Mouse (Mus musculus): ENCODE data around the gene Olfr812.
"Not testable (repeated sequence)": the region's sequence is repeated elsewhere in the genome, so short reads cannot be mapped to it uniquely, and the experiment has no call there.

The Olfr812 gene

GRCm38 (mm10) chr10:129845994-129846393 lies at the start of gene Olfr812:
TSS of gene Olfr812 (minus strand) at chr10:129846094.
- no peak for DNase-seq (ENCODE audit: extremely low read depth, low read depth, low spot score)

- DNase-seq (ENCODE audit: extremely low read depth, low read depth, low spot score) = no peak
Observed at GRCm38 (mm10) chr10:129885934-129886333, 40.0 kb upstream of the Olfr812 start.

- DNase-seq (ENCODE audit: extremely low read depth, low read depth, low spot score) = not testable (repeated sequence)
Observed at GRCm38 (mm10) chr10:129885496-129885895, 39.6 kb upstream of the Olfr812 start.

GRCm38 (mm10) chr10:129879751-129880150 lies 33.9 kb upstream of the Olfr812 start, which contains the start of gene Olfr814:
TSS of gene Olfr814 (minus strand) at chr10:129879851.
- DNase-seq (ENCODE audit: extremely low read depth, low read depth, low spot score) = not testable (repeated sequence)

GRCm38 (mm10) chr10:129855067-129855466 lies 9.2 kb upstream of the Olfr812 start, which contains the start of gene Olfr813:
TSS of gene Olfr813 (plus strand) at chr10:129855367.
- no peak for DNase-seq (ENCODE audit: extremely low read depth, low read depth, low spot score)

- no peak for DNase-seq (ENCODE audit: extremely low read depth, low read depth, low spot score)
Observed at GRCm38 (mm10) chr10:129847343-129847742, 1.4 kb upstream of the Olfr812 start.

GRCm38 (mm10) chr10:129804296-129804695 lies 41.6 kb downstream of the Olfr812 start, which contains the start of gene Olfr811:
TSS of gene Olfr811 (minus strand) at chr10:129804396.
- DNase-seq (ENCODE audit: extremely low read depth, low read depth, low spot score) = no peak

GRCm38 (mm10) chr10:129794817-129795216 lies 51.1 kb downstream of the Olfr812 start, which contains the start of gene Olfr810:
TSS of gene Olfr810 (minus strand) at chr10:129794917.
- DNase-seq (ENCODE audit: extremely low read depth, low read depth, low spot score) = no peak

Measured in fat pad, adult 2 months (tissue).